Mouse (Mus musculus) heart, embryonic 14.5 days (tissue): ENCODE measurements around the gene Prpf8. TPM values are rescaled to one million over a fixed set of nuclear protein-coding genes. Genes with fewer than 3 reads are reported as not detected.
A peak's percentile ranks its signal among the peaks of the same experiment; 100 is the strongest.

Source experiments
- ATAC-seq: fragments of 200-750 bp; cut with Nextera tagmentation; 2 replicates; pipeline ENCODE4 v1.8.0; 2017; ENCODE audit warnings: low read depth, moderate TSS enrichment; ENCODE audit not compliant: insufficient number of reproducible peaks, insufficient read depth, low FRiP score
- H3K27ac ChIP-seq, 2 experiments: fragments of 200-500 bp in 1 of 2; fragments of 300-500 bp in 1 of 2; sonication (generic) in 1 of 2; replicated peaks in 1 of 2; 2 replicates each; pipeline ENCODE4 v1.5.1; 2012 to 2014; ENCODE audit warnings: low read depth in 2 of 2, low read length in 2 of 2, control low read depth in 1 of 2, mild to moderate bottlenecking in 1 of 2, mixed read lengths in 1 of 2; ENCODE audit not compliant: control insufficient read depth in 1 of 2, insufficient read depth in 1 of 2
- H3K27me3 ChIP-seq: fragments of 300-500 bp; sonication (generic); 2 replicates; pipeline ENCODE4 v1.6.1; 2014; ENCODE audit warnings: mild to moderate bottlenecking, low read length, control low read depth; ENCODE audit not compliant: control insufficient read depth, insufficient read depth
- H3K36me3 ChIP-seq: fragments of 300-500 bp; sonication (generic); 2 replicates; pipeline ENCODE4 v1.6.1; 2014; ENCODE audit warnings: mild to moderate bottlenecking, control low read depth, low read length, mixed read lengths; ENCODE audit not compliant: control insufficient read depth, insufficient read depth
- H3K4me1 ChIP-seq, 2 experiments: fragments of 200-500 bp in 1 of 2; fragments of 300-500 bp in 1 of 2; sonication (generic) in 1 of 2; 2 replicates each; pipeline ENCODE4 v1.6.1; 2012 to 2014; ENCODE audit warnings: low read length in 2 of 2, control low read depth in 1 of 2, mixed read lengths in 1 of 2; ENCODE audit not compliant: control insufficient read depth in 2 of 2, insufficient read depth in 2 of 2
- H3K4me2 ChIP-seq: fragments of 300-500 bp; sonication (generic); 2 replicates; pipeline ENCODE4 v1.6.1; 2014; ENCODE audit warnings: mild to moderate bottlenecking, low read length
- H3K4me3 ChIP-seq, 2 experiments: fragments of 200-500 bp in 1 of 2; fragments of 300-500 bp in 1 of 2; sonication (generic) in 1 of 2; 2 replicates each; pipeline ENCODE4 v1.5.1; 2012 to 2014; ENCODE audit warnings: low read length in 2 of 2, mild to moderate bottlenecking in 2 of 2, control low read depth in 1 of 2, low read depth in 1 of 2, moderate library complexity in 1 of 2; ENCODE audit not compliant: control insufficient read depth in 1 of 2, insufficient read depth in 1 of 2
- H3K9ac ChIP-seq: fragments of 300-500 bp; sonication (generic); 2 replicates; pipeline ENCODE4 v1.6.1; 2014; ENCODE audit warnings: mild to moderate bottlenecking, low read length
- H3K9me3 ChIP-seq: fragments of 300-500 bp; sonication (generic); 2 replicates; pipeline ENCODE4 v1.6.1; 2016; ENCODE audit warnings: low read length, control low read depth; ENCODE audit not compliant: control insufficient read depth
- WGBS: fragments of 180-500 bp; shearing (Covaris S2); extraction: QIAGEN DNeasy Blood & Tissue Kit; methylation state at CpG from one replicate; pipeline ENCODE4 v1.1.7; 2014; 5-methylcytosine and 5-hydroxymethylcytosine counted together
- polyA plus RNA-seq: library from polyadenylated mRNA; unstranded; fragments of >200 nt; fragmentation: Nextera tagmentation; extraction: Ambion mirVana; gene quantifications from 2 replicates; pipeline ENCODE4 v1.2.1, GENCODE M21; 2014

Prpf8 gene
- polyA plus RNA-seq, 1 experiment from 2014 or later = 46.8 TPM

DNA sequence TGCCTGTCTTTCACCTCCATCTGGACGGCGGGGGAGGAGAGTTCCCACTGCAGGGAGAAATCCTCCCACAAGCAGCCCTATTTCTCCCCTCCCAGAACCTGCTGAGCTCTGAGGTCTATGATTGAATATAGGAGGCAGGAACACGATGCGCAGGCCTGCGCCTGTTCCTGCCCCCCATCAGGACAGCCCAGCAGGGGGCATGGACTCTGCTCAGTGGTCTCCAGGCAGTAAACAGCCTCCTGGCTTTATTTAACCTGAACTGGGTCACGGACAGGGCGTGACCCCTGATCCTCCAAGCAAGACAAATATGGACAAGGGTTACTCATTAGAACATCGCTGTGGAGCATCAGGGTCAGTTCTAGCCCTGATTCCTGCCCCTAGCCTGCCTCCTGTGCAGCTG, 42.9 kb upstream of the Prpf8 start:
- Histone ChIP-seq H3K4me1 (no peaks in the 10 kb centered on the region), H3K27ac (no peak overlapping the region), H3K9me3 (no peaks in the 10 kb centered on the region), H3K9ac (no peak overlapping the region), H3K27me3 (no peaks in the 10 kb centered on the region), H3K4me2 (no peak overlapping the region), H3K36me3 (peaks cover 68% of the 10 kb centered on the region), H3K4me3 (no peak overlapping the region)
- WGBS = 66% methylated on average over 8 of the region's 8 CpGs
- ATAC-seq = 0 out of 2 replicates have a peak, but pooled peaks have one; percentile 35

- Histone ChIP-seq H3K36me3 (peaks cover 66% of the 10 kb centered on the region), H3K4me3 (no peak overlapping the region), H3K4me1 (peaks cover under 1 to 5% of the 10 kb centered on the region in 2 experiments; a peak in 3 of 4 replicates), H3K4me2 (no peak overlapping the region), H3K9ac (no peak overlapping the region), H3K9me3 (no peaks in the 10 kb centered on the region), H3K27me3 (no peaks in the 10 kb centered on the region), H3K27ac (no peak overlapping the region)
- ATAC-seq = no peak
- WGBS = 84% methylated on average over 3 of the region's 3 CpGs
These were observed 38.0 kb upstream of the Prpf8 start for GRCm38 (mm10) chr11:75448575-75448974.

DNA sequence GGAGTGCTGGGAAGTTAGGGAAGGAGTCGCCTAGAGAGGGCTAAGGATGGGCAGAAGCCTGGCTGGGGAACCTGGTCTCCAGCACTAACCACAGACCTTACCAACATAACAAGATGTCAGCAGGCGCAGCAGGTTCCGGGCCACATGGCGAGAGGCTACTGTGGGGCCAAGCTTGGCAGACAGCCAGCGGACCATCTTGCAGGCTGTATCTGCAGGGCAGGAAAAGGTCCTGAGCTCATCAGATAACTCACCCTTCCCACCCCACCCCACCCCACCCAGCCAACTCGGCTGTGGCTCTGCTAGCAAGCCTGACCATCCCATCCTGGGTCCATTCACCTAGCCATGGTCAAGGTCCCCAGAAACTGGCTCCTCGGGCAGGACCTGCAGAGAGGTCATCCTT, 36.9 kb upstream of the Prpf8 start:
- 58% methylated on average over 7 of the region's 7 CpGs for WGBS
- Histone ChIP-seq H3K4me2 (no peak overlapping the region), H3K4me3 (no peak overlapping the region), H3K27me3 (no peaks in the 10 kb centered on the region), H3K9me3 (no peaks in the 10 kb centered on the region), H3K4me1 (peaks cover 4 to 10% of the 10 kb centered on the region in 2 experiments; a peak in 3 of 4 replicates), H3K27ac (no peak overlapping the region), H3K36me3 (peaks cover 55% of the 10 kb centered on the region), H3K9ac (no peak overlapping the region; the same call in 1 of the 2 replicates)
- ATAC-seq = no peak

GRCm38 (mm10) chr11:75450304-75450908, 36.2 kb upstream of the Prpf8 start:
- no peak overlapping the region for H3K4me2 ChIP-seq
- no peak for ATAC-seq

DNA sequence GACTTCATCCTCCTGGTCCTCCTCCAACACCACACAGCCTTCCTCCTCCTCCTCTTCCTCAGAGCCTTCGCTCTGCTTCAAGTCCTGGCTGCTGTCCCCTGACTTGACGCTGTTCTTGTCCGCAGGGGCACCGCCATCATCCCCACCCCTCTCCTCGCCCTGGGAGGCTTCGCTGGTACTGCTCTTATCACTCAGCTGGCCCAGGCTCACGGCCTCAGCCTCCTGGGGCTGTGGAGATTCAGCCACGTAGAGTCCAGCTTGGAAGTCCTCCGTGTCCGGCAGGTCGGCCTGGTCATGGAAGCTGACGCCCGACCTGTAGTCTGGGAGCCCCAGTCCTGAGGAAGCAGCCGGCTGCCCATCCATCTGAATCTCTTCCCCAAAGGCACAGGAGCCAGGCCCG, 35.7 kb upstream of the Prpf8 start:
- Histone ChIP-seq H3K27ac (no peak overlapping the region), H3K4me1 (peaks cover 10 to 16% of the 10 kb centered on the region in 2 experiments), H3K9ac (no peak overlapping the region), H3K36me3 (peaks cover 44% of the 10 kb centered on the region), H3K4me2 (no peak overlapping the region), H3K27me3 (no peaks in the 10 kb centered on the region), H3K4me3 (no peak overlapping the region), H3K9me3 (no peaks in the 10 kb centered on the region)
- ATAC-seq = no peak
- WGBS = 82% methylated on average over 15 of the region's 15 CpGs

More at GRCm38 (mm10) chr11:75450304-75450908, 36.2 kb upstream of the Prpf8 start:
- no peaks in the 10 kb centered on the region for H3K27me3 ChIP-seq
- peaks cover 10 to 16% of the 10 kb centered on the region in 2 experiments for H3K4me1 ChIP-seq
- H3K9ac ChIP-seq = no peak overlapping the region
- no peak overlapping the region for H3K27ac ChIP-seq
- H3K4me3 ChIP-seq = no peak overlapping the region
- WGBS = 70% methylated on average over 8 of the region's 8 CpGs
- H3K36me3 ChIP-seq = peaks cover 48% of the 10 kb centered on the region
- no peaks in the 10 kb centered on the region for H3K9me3 ChIP-seq

DNA sequence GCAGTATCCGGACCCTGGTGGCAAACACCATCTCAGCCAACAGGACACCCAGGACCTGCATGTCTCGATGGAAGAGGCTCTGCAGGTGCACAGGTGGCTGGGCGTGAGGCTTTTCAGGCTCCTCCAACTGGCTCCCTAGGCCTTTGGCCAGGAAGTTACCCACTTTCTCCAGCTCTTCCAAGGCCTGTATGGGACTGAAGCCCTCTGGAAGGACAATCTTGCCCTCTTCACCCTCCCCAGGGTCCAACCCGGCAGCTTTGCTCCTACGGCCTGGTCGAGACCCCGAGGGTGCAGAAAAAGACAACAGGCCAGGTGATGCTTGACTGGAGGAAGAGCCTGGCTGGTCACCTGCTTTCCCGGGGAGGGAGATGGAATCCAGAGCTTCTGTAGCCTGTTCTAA, 34.5 kb upstream of the Prpf8 start:
- H3K36me3 ChIP-seq = peaks cover 39% of the 10 kb centered on the region
- no peaks in the 10 kb centered on the region for H3K27me3 ChIP-seq
- peaks cover 10 to 16% of the 10 kb centered on the region in 2 experiments for H3K4me1 ChIP-seq
- no peak overlapping the region for H3K9ac ChIP-seq
- no peak overlapping the region for H3K4me3 ChIP-seq
- no peaks in the 10 kb centered on the region for H3K9me3 ChIP-seq
- no peak for ATAC-seq
- H3K4me2 ChIP-seq = no peak overlapping the region
- no peak overlapping the region for H3K27ac ChIP-seq
- 85% methylated on average over 8 of the region's 8 CpGs for WGBS

DNA sequence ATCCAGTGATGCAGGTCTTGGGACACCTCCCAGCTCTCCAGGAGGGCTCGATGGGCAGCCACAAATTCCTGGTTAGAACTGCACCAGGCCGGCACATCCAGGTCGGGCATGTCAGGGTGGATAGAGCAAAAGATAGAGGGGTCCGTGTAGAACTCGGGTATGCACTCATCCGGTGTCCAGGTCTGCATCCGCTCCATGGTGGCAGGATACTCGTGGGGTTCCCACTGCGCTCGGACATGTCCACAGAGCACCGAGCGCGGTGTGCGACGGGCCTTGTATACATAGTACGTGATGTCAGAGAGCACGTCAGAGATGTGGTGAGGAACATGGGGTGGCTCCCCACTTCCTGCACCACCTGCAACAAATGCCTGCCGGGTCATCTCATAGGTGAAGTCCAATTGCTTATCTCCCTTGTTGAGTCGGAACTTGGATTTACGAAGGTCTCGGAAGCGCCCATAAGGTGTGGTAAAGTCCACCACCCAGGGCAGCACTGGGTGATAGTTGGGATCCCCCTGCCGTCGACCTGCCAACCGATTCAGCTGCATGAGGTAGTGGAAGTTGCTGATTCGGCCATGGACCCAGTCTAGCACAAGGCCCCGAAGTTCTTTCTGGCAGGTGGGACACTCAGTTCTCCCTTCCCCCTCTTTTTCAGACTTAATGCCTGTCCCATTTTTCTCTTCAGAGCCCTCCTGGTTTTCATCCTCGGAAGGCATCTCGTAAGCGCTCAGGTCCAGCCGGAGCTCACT, 33.6 kb upstream of the Prpf8 start:
- H3K9me3 ChIP-seq = no peaks in the 10 kb centered on the region
- no peak overlapping the region for H3K4me2 ChIP-seq
- no peak overlapping the region for H3K27ac ChIP-seq
- 89% methylated on average over 31 of the region's 31 CpGs for WGBS
- no peak for ATAC-seq
- no peak overlapping the region for H3K9ac ChIP-seq
- peaks cover 31% of the 10 kb centered on the region for H3K36me3 ChIP-seq
- no peaks in the 10 kb centered on the region for H3K27me3 ChIP-seq
- no peak overlapping the region for H3K4me3 ChIP-seq
- H3K4me1 ChIP-seq = peaks cover 10 to 16% of the 10 kb centered on the region in 2 experiments
